Comparison of ENCODE assay signal across 18 mouse cellular contexts in genomic region chr17:71705550-71706480, GRCm38 (mm10). TPM values are rescaled to one million over a fixed set of nuclear protein-coding genes. Genes with fewer than 3 reads are reported as not detected.
DNase-seq lines count a peak whose midpoint lies in the region; ATAC-seq and TF ChIP-seq lines count a peak whose summit lies in the region.
"Had no signal": no experiment of that assay in that cellular context is flagged by ENCODE, and none has a peak within 500 bp of the region (broad histone marks: within the 10 kb centered on the region; RNA-seq: fewer than 3 reads in every experiment).

No protein-coding gene starts in this region.

- intact Hi-C loops in heart, postnatal 25 days (cut with DNase I), result no loop called here

- peak overlapping the region; percentile 85 for H3K27ac ChIP-seq in heart, embryonic 16.5 days (ENCODE audit: low read length)
- H3K27ac ChIP-seq in testis, adult 2 months (ENCODE audit: control insufficient read depth, insufficient read depth, low read depth, low read length), result 0 out of 2 replicates have a peak overlapping the region, but pooled peaks have one; percentile 27
- no peak overlapping the region for H3K27ac ChIP-seq in forebrain, embryonic 12.5 days
- H3K27ac ChIP-seq in hindbrain, embryonic 10.5 days, result no peak overlapping the region
- H3K27ac ChIP-seq: limb, embryonic 12.5 days; midbrain, embryonic 12.5 days had no signal

- peak overlapping the region; percentile 28 for H3K9ac ChIP-seq in heart, embryonic 16.5 days (ENCODE audit: low read length)
- no peak overlapping the region for H3K9ac ChIP-seq in forebrain, embryonic 12.5 days
- H3K9ac ChIP-seq: limb, embryonic 12.5 days; midbrain, embryonic 12.5 days had no signal

- H3K27me3 ChIP-seq in heart, embryonic 16.5 days (ENCODE audit: control insufficient read depth, insufficient read depth, low read length), result no peaks in the 10 kb centered on the region
- no peaks in the 10 kb centered on the region for H3K27me3 ChIP-seq in testis, adult 2 months (ENCODE audit: control insufficient read depth, insufficient read depth, low read length)
- H3K27me3 ChIP-seq in forebrain, embryonic 12.5 days, result no peaks in the 10 kb centered on the region
- no peaks in the 10 kb centered on the region for H3K27me3 ChIP-seq in hindbrain, embryonic 10.5 days (ENCODE audit: insufficient read depth, poor library complexity, severe bottlenecking)
- H3K27me3 ChIP-seq: limb, embryonic 12.5 days; midbrain, embryonic 12.5 days had no signal

- peak; percentile 96 for DNase-seq in heart, adult 11 months
- DNase-seq in heart, postnatal 25 days (ENCODE audit: low spot score), result no peak
- DNase-seq in gonadal fat pad, adult 2 months (ENCODE audit: low read depth), result peak; percentile 97
- no peak for DNase-seq in hindbrain, embryonic 10.5 days (ENCODE audit: low spot score)
- DNase-seq: cerebellum, adult 9-10 months; kidney, postnatal 14 days; right cerebral cortex, postnatal 4 days had no signal

- TF ChIP-seq POLR2A in testis, adult 2 months (IDR thresholded peaks at IDR 0.05; ENCODE audit: control insufficient read depth, low read depth, low read length), result no peak

- H3K9me3 ChIP-seq in heart, embryonic 16.5 days (replicated peaks; ENCODE audit: control insufficient read depth, low read length), result peaks cover 5% of the 10 kb centered on the region; the same call in 1 of the 2 replicates
- H3K9me3 ChIP-seq in forebrain, embryonic 12.5 days, result no peaks in the 10 kb centered on the region
- H3K9me3 ChIP-seq in hindbrain, embryonic 10.5 days, result peaks cover 5% of the 10 kb centered on the region; the same call in 1 of the 2 replicates

- H3K4me2 ChIP-seq in heart, embryonic 16.5 days (ENCODE audit: low read depth, low read length), result no peak overlapping the region
- H3K4me2 ChIP-seq in forebrain, embryonic 12.5 days, result no peak overlapping the region
- H3K4me2 ChIP-seq: limb, embryonic 12.5 days; midbrain, embryonic 12.5 days had no signal

- WGBS in heart, embryonic 16.5 days, result 54% methylated on average over 14 of the region's 14 CpGs
- WGBS in forebrain, embryonic 12.5 days, result 88% methylated on average over 14 of the region's 14 CpGs
- 90% methylated on average over 14 of the region's 14 CpGs for WGBS in hindbrain, embryonic 10.5 days

- peaks cover 18% of the 10 kb centered on the region for H3K4me1 ChIP-seq in heart, embryonic 16.5 days (ENCODE audit: control insufficient read depth, insufficient read depth, low read length)
- no peaks in the 10 kb centered on the region; the same call in 1 of the 2 replicates for H3K4me1 ChIP-seq in testis, adult 2 months (ENCODE audit: control insufficient read depth, insufficient read depth, low read length)
- peaks cover 7% of the 10 kb centered on the region; the same call in 1 of the 2 replicates for H3K4me1 ChIP-seq in forebrain, embryonic 12.5 days
- peaks cover 11% of the 10 kb centered on the region for H3K4me1 ChIP-seq in hindbrain, embryonic 10.5 days (replicated peaks)
- H3K4me1 ChIP-seq: limb, embryonic 12.5 days; midbrain, embryonic 12.5 days had no signal

- no peak overlapping the region for H3K4me3 ChIP-seq in heart, embryonic 16.5 days (ENCODE audit: low read length)
- H3K4me3 ChIP-seq in testis, adult 2 months (ENCODE audit: control insufficient read depth, low read depth, low read length), result no peak overlapping the region
- H3K4me3 ChIP-seq in forebrain, embryonic 12.5 days (replicated peaks), result no peak overlapping the region
- H3K4me3 ChIP-seq in hindbrain, embryonic 10.5 days, result no peak overlapping the region
- H3K4me3 ChIP-seq: limb, embryonic 12.5 days; midbrain, embryonic 12.5 days had no signal

- TF ChIP-seq CTCF in testis, adult 2 months (IDR thresholded peaks at IDR 0.05; ENCODE audit: control insufficient read depth, insufficient read depth, insufficient replicate concordance, low read depth, low read length), result no peak

- H3K36me3 ChIP-seq in heart, embryonic 16.5 days (ENCODE audit: control insufficient read depth, insufficient read depth), result no peaks in the 10 kb centered on the region
- H3K36me3 ChIP-seq in testis, adult 2 months (ENCODE audit: control insufficient read depth, insufficient read depth, low read length), result no peaks in the 10 kb centered on the region
- H3K36me3 ChIP-seq in forebrain, embryonic 12.5 days (replicated peaks), result no peaks in the 10 kb centered on the region
- no peaks in the 10 kb centered on the region for H3K36me3 ChIP-seq in hindbrain, embryonic 10.5 days
- H3K36me3 ChIP-seq: limb, embryonic 12.5 days; midbrain, embryonic 12.5 days had no signal

- peak; percentile 66 for ATAC-seq in heart, embryonic 16.5 days (replicated peaks; ENCODE audit: extremely low read depth, insufficient read depth, low FRiP score)
- no peak for ATAC-seq in forebrain, embryonic 12.5 days (ENCODE audit: low FRiP score)

RNA-seq across cellular contexts. Expression of gene Togaram2, which starts 32.8 kb away (rescaled TPM):
- total RNA-seq in heart, postnatal 25 days (2021), result 1 to 10 TPM; 4.1 to 5.2 TPM
- polyA plus RNA-seq in gonadal fat pad, adult 2 months (2012; rRNA removed), result 2.5 and 2.7 TPM in 2 replicates
- polyA plus RNA-seq in heart, embryonic 16.5 days (2015; fragmentation: Nextera tagmentation; extraction: Ambion mirVana), result 2.3 and 3.1 TPM in 2 replicates
- polyA plus RNA-seq in testis, adult 2 months (2012; rRNA removed), result 1.7 TPM in 2 replicates
- polyA plus RNA-seq in forebrain, embryonic 12.5 days (2016; fragmentation: Nextera tagmentation; extraction: Ambion mirVana), result 0.15 and 0.29 TPM in 2 replicates
- 0.05 and 0.09 TPM in 2 replicates for polyA plus RNA-seq in hindbrain, embryonic 10.5 days (2016; fragmentation: Nextera tagmentation; extraction: Ambion mirVana)
- total RNA-seq: granulocyte monocyte progenitor cell, adult 5-6 weeks; MEL had no signal
- polyA plus RNA-seq: C2C12; limb, embryonic 12.5 days; liver, embryonic 16.5 days had no signal

RNA-seq across cellular contexts. Expression of gene Pcare, which starts 46.9 kb away (rescaled TPM):
- under 1 TPM; 0.36 to 0.44 TPM for total RNA-seq in heart, postnatal 25 days (2021)
- polyA plus RNA-seq in gonadal fat pad, adult 2 months (2012; rRNA removed), result 0.03 TPM in 1 of 2 replicates, not detected in the other
- polyA plus RNA-seq in heart, embryonic 16.5 days (2015; fragmentation: Nextera tagmentation; extraction: Ambion mirVana), result 0.03 TPM in 1 of 2 replicates, not detected in the other
- 1.4 and 1.8 TPM in 2 replicates for polyA plus RNA-seq in testis, adult 2 months (2012; rRNA removed)
- polyA plus RNA-seq in forebrain, embryonic 12.5 days (2016; fragmentation: Nextera tagmentation; extraction: Ambion mirVana), result not detected in 2 replicates
- polyA plus RNA-seq in hindbrain, embryonic 10.5 days (2016; fragmentation: Nextera tagmentation; extraction: Ambion mirVana), result not detected in 2 replicates
- total RNA-seq: granulocyte monocyte progenitor cell, adult 5-6 weeks; MEL had no signal
- polyA plus RNA-seq: C2C12; forebrain, embryonic 11.5 days; limb, embryonic 12.5 days; midbrain, embryonic 12.5 days; thymus, postnatal 0 days had no signal

Comparison
In these comparisons a context has a peak if more than half of its experiments do, and no peak if none do; other contexts are left out.
1. DNase-seq: peak in heart, adult 11 months (single experiment) and gonadal fat pad, adult 2 months (single experiment); none in heart, postnatal 25 days (single experiment) and hindbrain, embryonic 10.5 days (single experiment).
2. H3K27ac ChIP-seq: peak in heart, embryonic 16.5 days (single experiment) and testis, adult 2 months (single experiment); none in forebrain, embryonic 12.5 days (single experiment) and hindbrain, embryonic 10.5 days (single experiment).